Mouse (Mus musculus): ENCODE measurements around the gene Oard1.
A peak's percentile ranks its signal among the peaks of the same experiment; 100 is the strongest.

The Oard1 gene

DNA sequence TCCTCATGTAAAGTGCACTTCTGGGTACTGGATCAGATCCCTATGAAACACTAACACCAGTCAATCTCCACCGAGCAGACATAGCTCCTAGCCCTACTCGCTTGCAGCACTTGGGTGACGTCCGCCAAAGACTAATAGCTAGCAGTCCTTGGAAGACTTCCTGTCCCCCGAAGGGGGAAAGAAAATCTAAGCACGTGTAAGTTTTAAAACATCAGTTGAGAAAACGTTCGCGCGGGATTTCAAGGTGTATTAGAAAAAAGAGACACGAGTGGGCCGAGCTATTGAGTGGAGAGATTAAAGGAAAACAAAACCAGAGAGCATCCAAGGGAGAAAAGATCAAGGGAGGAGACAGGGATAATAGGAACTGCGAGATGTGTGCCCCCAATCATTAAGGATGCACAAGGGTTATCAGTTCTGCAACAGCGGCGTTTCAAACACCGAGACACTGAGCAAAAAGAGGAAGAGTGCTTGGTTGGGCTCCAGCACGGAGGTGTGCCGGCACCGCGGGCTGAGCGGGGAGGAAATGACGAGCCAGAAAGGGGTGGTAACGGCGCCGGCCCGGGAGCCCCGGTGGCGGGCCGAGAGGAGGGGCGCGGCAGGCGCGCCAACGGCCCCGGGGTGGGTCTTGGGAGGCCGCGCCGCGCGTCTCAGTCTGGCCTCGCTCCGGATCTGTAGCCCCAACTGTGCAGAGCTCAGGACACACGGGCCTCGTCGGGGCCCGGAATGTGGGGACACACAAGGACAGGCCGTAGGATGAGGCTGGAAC lies 1.1 kb upstream of the Oard1 start:
- DNase-seq, result peak; percentile 90

DNA sequence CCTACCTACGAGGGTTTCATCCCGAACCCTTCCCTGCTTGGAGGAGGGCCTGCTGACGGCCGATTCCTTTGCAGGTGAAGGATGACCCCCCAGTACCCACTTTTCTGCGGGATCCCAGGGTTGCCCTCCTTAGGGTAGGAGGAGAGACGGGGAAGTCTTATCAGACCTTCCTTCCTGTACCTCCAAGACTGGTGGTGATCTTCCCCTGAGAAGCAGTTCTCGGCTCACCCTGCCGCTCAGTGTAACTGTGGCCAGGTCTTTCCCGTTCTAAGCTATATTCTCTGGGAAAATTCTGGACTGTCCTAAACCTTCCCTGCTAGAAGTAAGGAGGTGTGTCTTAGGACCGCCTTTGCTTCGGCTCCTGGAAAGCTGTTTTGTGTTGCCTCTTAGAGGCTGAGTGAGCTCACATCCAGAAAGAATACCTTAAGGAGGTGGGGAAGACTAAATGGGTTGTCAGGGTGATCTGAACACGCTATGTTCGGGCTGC lies 528 bp downstream of the Oard1 start:
- DNase-seq, result no peak

DNA sequence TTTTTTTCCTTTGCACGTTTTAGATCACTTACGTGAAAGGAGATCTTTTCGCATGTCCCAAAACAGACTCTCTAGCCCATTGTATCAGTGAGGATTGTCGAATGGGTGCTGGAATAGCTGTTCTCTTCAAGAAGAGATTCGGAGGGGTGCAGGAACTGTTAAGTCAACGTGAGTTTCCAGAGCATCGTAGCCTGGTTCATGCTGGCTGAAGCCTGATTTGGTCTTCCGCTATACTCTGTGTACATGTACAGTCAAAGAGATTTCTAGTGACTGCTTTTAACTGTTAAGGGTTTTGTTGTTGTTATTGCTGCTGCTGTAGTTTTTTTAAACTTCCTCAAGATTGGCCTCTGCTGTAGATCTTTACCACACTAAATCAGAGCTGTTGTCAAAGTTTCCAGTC lies 1.4 kb downstream of the Oard1 start:
- no peak for DNase-seq

- no peak for DNase-seq
Measured at GRCm38 (mm10) chr17:48416011-48416410, 6.2 kb downstream of the Oard1 start.

DNA sequence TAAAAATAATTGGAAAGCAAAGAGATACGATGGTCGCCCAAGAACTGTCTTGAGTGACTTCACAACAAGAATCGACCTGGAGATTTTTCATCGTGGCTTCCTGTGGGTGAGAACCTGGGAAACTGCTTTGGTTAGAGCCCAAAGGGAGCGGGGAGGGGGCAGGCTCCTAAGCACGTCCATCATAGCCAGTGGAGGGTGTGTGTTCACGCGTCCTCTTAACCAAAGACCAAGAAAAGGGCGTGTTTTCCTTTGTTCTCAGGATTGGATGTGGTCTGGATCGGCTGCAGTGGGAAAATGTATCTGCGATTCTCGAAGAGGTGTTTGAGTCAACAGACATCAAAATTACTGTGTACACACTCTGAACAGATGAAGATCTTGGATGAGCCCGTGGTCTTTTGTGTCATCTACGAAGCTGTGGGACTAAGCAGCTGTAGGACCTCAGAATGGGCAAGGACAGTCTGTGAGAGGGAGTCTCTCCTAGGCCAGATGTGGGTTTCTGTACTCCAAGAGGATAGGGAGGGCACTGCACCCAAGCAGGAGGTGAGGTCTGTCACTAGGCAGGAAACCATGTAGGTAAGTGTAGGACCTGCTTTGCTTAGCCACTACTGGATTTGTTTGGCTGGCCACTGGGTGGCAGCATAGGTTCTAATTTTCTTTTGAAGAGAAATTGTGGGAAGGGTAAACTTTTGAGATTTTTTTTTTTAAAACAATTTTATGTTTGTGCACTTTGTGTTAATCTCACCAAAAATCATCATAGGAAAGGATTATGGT lies 6.8 kb downstream of the Oard1 start:
- peak; percentile 78 to 81 for DNase-seq

DNA sequence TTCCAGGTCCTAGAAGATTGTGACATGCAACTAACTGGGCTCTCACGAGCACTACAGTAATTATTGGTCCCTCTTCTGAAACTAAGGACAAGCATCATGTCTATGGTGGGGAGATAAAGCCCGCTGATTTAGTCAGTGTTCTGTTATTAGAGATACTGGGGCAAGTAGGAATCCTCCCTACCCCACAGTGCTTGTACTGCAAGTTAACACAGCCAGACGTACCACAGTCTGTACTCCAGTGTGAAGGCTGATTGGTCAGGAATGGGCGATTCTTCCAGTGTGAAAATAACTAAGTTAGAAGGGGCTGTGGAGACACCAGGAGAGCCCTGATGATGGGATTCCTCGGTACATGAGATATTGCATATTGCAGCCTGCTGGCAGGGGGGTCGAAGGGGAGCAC lies 7.7 kb downstream of the Oard1 start:
- DNase-seq, result no peak

GRCm38 (mm10) chr17:48418174-48418573 lies 8.4 kb downstream of the Oard1 start:
- no peak for DNase-seq

DNA sequence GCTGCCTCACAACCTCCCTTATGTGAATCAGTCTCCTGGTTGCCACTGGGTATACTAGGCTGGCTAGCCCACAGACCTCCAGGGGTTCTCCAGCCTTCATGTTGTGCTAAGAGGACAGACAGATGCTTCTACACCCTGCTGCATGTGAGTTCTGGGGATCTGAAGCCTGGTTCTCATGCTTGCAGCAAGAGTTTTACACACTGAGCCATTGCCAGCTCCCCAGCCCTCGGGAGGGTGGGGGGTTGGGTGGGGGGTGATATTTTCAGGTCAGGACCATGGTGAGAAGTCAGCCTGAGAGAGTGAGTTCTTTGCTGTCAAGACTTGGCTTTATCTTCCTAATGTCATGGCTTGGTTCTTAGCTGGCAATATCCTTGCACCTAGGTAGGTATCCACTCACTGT lies 9.0 kb downstream of the Oard1 start:
- no peak for DNase-seq

DNA sequence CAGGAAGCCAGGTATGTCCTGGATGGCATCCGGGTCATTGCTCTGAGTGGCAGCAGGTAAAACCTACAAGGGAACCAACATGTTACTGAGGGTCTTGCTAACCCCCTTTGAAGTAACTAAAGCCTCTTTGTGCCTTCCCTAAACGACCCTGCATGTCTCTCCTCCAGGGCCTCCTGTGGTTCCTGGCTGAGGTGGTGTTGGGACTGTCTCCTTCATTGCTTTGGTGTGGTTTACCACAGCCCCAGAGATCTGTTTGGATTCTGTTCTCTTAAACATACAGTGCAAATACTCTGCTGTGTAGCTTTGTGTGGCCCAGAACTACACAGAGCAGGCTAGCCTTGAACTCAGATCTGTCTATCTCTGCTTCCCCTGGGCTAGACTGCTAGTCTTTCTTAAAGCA lies 9.8 kb downstream of the Oard1 start:
- no peak for DNase-seq

- DNase-seq, result no peak
Measured at GRCm38 (mm10) chr17:48424237-48424636, 14.4 kb downstream of the Oard1 start.

DNA sequence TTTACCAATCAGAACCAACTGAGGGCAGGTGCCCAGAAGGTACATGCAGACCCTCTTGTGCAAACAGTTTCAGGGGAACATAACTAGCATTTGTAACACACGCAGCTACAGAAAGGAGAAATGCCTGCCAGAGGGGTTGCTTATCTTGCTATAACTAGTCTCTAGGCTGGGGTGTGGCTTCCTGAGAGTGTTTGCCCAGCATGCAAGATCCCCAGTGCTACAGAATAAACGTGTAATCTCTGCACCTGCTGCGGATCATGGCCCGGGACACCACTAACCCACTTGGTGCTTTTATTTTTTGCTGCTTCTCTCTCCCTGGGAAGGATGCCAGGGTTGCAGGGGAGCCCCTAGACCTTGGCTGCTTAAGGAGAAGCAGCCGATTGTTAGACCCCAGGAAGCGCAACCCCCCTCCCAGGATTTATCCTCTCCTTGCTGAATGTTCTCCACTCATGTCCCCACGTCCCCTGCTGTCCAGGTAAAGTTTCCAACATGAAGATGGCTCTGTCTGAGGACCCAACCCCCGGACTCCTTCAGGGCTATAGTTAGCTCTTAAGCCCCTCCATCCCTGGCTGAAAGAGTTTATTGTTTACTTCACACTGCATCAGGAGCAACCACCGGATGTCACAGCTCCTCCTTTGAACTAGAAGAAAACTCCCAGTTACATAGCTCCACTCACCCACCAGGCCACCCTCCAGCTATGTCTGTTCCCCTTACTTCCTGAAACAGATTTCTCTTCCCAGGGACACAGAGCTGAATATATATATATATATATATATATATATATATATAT lies 16.2 kb downstream of the Oard1 start:
- DNase-seq, result peak; percentile 45 to 51

- DNase-seq, result peak; percentile 61
Measured at GRCm38 (mm10) chr17:48426991-48427750, 17.4 kb downstream of the Oard1 start.

DNA sequence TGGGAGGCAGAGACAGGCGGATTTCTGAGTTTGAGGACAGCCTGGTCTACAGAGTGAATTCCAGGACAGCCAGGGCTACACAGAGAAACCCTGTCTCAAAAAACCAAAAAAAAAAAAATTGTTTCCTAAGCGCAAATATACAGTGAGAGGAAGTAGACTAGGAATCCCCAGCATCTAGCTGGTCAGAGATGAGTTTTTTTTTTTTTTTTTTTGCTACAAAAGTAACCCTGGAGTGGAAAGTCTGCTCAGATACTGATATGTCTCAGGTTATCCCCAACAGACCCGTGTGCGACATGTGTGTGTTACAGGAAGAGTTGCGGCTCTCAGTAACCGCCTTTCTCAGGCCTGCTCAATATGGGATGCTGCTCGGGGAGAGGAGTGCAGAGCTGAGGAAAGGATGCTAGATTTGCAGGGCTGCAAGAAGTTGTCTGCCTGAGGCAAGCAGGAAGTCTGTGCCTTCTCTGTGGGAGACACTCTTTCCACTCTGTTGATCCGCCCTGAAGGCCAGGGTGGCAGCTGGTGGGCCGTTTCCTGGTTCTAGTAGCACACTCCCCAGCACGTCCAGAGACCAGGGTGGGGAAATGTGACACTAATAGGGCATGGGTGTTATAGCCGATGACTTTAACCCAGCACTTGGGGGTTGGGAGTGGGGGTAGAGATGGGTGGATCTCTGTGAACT lies 18.2 kb downstream of the Oard1 start:
- peak; percentile 65 to 67 for DNase-seq

- peak in 1 of 2 experiments; percentile 18 for DNase-seq
Measured at GRCm38 (mm10) chr17:48430394-48430793, 20.6 kb downstream of the Oard1 start.

DNA sequence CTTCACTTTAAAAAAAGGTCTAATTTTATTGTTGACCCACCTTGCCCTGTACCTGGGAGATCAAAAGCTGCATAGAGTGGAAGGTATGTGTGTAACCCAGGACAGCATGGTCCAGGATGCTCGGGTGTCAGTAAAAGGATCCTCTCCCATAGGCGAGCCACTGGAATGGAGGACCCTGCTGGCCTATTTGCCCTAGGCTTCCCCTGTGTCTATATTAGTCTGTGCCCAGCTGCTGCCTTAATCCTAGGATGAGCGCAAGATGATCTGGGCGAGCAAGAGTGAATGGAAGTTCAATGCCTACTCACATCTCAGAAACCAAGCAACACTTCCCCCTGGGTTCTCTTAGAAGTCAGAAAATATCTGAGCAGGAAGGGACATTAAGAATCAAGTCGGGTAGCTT lies 21.2 kb downstream of the Oard1 start:
- DNase-seq, result no peak

DNA sequence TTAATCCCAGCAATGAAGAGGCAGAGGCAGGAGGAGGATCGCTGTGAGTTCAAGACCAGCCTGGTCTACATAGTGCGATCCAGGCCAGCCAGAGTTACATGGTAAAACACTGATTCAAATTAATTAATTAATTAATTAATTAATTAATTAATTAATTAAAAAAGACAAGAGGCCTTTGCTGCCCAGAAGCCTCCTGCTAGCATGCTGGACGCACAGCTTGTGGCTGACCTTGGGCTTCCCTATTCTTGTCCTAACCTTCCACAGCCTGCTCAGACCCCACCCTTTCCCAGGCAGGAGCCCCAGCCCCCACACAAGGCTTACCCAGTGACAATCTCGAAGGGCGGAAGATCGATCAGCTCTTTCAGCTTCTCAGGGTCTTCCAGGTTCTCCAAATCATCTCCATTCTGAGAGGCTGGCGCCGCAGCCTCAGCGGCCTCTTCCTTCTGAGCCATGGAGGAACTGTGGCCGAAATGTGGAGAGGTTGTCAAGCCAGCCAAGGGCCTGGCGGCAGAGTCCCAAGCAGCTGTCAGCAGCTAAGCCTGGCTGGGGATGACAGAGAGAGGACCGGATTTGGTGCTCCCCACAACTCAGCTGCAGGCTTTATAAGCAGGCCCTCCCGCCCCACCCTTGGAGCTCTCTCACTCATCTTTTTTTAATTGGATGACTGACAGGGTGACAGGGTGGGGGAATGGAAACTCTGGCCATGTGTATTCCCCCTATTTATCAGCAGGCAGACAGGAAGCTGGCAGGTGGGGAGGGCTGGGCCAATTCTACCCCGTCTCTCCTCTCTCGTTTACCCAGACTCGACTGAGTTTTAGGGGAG lies 22.6 kb downstream of the Oard1 start, which contains the start of gene Apobec2:
Gene Apobec2, minus strand, starts transcription at position 773 of the 823 bp plus-strand sequence.
- DNase-seq, result no peak

- DNase-seq, result no peak
Measured at GRCm38 (mm10) chr17:48433006-48433655, 23.3 kb downstream of the Oard1 start.

- no peak for DNase-seq
Measured at GRCm38 (mm10) chr17:48433689-48434330, 24.0 kb downstream of the Oard1 start.

DNA sequence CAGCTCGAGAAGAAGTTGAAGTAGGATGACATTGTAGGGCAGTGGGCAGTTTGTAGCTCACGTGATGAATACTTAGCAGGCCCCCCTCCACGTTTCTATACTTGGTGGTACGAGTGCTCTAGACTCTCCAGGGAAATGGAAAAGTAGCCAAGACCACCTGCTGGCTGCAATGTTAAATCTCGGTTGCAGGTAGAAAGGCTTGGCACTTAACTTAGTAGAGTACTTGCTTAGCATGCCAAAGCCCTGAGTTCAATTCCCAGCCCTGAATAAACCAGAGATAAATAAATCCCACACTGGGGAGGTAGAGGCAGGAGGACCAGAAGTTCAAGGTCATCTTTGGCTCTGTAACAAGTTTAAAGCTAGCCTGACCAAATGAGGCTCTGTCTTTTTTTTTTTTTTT lies 24.7 kb downstream of the Oard1 start:
- DNase-seq, result no peak

GRCm38 (mm10) chr17:48436487-48436886 lies 26.7 kb downstream of the Oard1 start:
- DNase-seq, result no peak

All from B cell, adult 2 months (primary cell).